Mouse (Mus musculus): ENCODE measurements at regions not wholly inside any gene's neighbourhood (a gene's known extent, or its start where the extent isn't known, plus 50 kb on each side); places are given as distances from the start of the nearest gene placed in this dataset.

DNA sequence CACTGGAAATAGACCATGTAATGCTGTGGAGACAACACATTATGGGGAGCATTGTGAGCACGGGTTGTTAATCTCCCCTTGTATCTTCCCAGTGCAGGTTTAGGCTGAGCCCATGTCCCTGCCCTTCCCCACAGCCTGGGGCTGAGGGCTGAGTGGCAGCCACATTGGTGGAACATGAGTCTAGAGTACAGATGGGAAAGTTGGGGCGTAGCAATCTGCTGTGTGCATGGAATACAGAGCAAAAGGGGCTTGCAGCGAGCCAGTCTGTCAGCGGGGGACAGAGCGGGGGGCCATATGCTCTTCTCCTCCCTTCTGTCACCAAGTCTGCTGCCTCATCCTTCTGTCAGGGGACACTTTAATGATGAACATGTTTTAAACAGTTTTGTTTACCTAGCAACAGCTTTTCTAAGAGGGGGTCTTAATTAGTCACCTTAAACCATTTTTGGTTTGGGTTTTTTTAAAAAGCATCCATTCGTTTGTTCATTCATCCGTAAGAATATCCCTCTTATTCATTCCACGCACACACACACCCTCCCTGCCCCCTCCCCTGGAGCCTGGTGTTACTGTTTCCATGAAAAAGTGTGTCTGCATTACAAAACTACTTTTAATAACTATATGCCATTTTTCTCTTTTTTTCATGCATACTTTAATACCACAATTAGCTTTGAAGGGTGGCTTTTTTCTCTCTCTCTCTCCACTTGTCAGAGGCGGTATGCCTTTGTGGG, 79.1 kb upstream of the Olig3 start:
- TF ChIP-seq EP300 (IDR thresholded peaks at IDR 0.05; ENCODE audit: low read depth) (no peak), CTCF (IDR thresholded peaks at IDR 0.05; ENCODE audit: low read depth) (no peak)
